Mouse (Mus musculus) liver, embryonic 15.5 days (tissue): ENCODE measurements at regions not wholly inside any gene's neighbourhood (a gene's known extent, or its start where the extent isn't known, plus 50 kb on each side); places are given as distances from the start of the nearest gene placed in this dataset.

ENCODE experiments used
- ATAC-seq: fragments of 200-750 bp; cut with Nextera tagmentation; 2 replicates; pipeline ENCODE4 v1.8.0; 2017; ENCODE audit warnings: moderate number of reproducible peaks, mild to moderate bottlenecking, moderate library complexity; ENCODE audit not compliant: insufficient read depth
- H3K27ac ChIP-seq: fragments of 300-500 bp; sonication (generic); replicated peaks from 2 replicates; pipeline ENCODE4 v1.5.1; 2015; ENCODE audit warnings: mild to moderate bottlenecking, inconsistent platforms
- H3K27me3 ChIP-seq: fragments of 300-500 bp; sonication (generic); 2 replicates; pipeline ENCODE4 v1.6.1; 2015; ENCODE audit warnings: mild to moderate bottlenecking, inconsistent platforms
- H3K36me3 ChIP-seq: fragments of 300-500 bp; sonication (generic); replicated peaks from 2 replicates; pipeline ENCODE4 v1.6.1; 2015; ENCODE audit warnings: moderate library complexity, mild to moderate bottlenecking, inconsistent platforms
- H3K4me1 ChIP-seq: fragments of 300-500 bp; sonication (generic); replicated peaks from 2 replicates; pipeline ENCODE4 v1.6.1; 2015; ENCODE audit warnings: inconsistent platforms
- H3K4me2 ChIP-seq: fragments of 300-500 bp; sonication (generic); 2 replicates; pipeline ENCODE4 v1.6.1; 2015; ENCODE audit warnings: moderate library complexity, mild to moderate bottlenecking, inconsistent platforms
- H3K4me3 ChIP-seq: fragments of 300-500 bp; sonication (generic); replicated peaks from 2 replicates; pipeline ENCODE4 v1.5.1; 2015; ENCODE audit warnings: mild to moderate bottlenecking, inconsistent platforms
- H3K9ac ChIP-seq: fragments of 300-500 bp; sonication (generic); 2 replicates; pipeline ENCODE4 v1.6.1; 2015; ENCODE audit warnings: moderate library complexity, mild to moderate bottlenecking, inconsistent platforms
- H3K9me3 ChIP-seq: fragments of 300-500 bp; sonication (generic); replicated peaks from 2 replicates; pipeline ENCODE4 v1.6.1; 2016; ENCODE audit warnings: inconsistent platforms
- WGBS: fragments of 180-500 bp; shearing (Covaris S2); methylation state at CpG from one replicate; pipeline ENCODE4 v1.1.7; 2015; ENCODE audit warnings: mixed read lengths; ENCODE audit not compliant: insufficient replicate concordance; 5-methylcytosine and 5-hydroxymethylcytosine counted together

DNA sequence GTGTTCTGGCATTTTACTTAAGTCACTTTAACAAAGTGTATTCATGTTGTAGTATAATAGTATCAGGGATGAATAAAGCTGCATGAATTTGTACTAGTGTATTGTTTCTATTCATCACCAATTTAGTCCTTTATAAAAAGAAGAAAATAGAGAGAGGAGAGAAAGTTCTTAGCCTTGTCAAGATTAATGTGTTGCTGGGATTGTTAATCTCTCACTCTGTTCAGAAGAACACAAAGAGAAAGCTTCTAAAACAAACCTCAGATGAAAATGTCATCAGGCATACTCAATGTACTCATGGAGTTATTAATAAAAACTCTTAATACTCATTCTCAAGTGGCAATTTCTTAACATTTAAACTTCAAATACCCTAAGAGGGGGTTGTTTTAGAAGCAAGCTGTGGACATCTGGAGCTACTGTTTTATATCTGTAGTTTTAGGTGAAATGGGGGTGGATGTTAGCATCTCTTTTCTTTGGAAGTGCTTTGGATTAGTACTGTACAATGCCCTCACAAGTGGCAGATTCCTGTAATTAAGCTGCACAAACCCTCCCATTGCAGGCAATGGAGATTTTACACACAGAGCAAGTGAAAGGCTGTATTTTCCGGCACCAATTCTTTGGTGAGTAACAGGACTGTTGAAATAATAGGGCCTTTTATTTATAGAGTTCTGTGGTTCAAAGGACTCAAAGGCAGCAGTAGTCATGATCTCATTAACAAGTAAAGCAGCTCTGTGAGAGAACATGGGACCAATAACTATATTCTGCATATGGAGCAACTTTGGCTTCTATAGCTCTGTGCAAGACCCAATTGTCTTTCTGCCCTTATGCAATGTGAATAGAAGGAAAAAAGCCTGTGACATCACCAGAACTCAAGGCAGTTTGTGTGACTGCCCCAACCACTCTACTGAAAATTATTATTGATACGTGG lies 273.4 kb upstream of the Epha5 start:
- no peak for ATAC-seq
- WGBS, result 61% methylated on average over 2 of the region's 2 CpGs
- H3K36me3 ChIP-seq, result no peaks in the 10 kb centered on the region
- H3K27ac ChIP-seq, result no peak overlapping the region
- no peaks in the 10 kb centered on the region for H3K27me3 ChIP-seq
- H3K4me2 ChIP-seq, result no peak overlapping the region
- H3K9ac ChIP-seq, result no peak overlapping the region
- no peaks in the 10 kb centered on the region for H3K4me1 ChIP-seq
- no peaks in the 10 kb centered on the region for H3K9me3 ChIP-seq
- H3K4me3 ChIP-seq, result no peak overlapping the region

DNA sequence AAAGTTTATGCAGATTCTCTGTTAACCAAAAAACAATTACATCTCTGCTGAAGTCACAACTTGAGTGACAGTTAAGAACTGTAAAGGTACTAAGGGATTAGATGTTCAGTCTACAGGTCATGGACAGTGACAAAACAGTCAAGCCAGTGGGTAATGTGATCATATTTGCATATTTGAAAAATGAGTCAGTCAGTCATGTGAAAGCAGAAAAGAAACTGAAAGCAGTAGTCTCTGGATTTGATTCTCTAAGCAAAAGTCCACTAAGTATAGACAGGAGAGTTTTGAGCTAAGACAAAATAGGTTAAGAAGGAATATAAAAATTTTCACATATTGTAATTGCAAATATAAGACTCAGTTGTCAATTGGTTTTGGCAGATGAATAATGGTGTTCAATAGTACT lies 270.4 kb upstream of the Epha5 start:
- Histone ChIP-seq H3K4me3 (no peak overlapping the region), H3K36me3 (no peaks in the 10 kb centered on the region), H3K4me2 (no peak overlapping the region), H3K9me3 (no peaks in the 10 kb centered on the region), H3K27me3 (no peaks in the 10 kb centered on the region), H3K4me1 (no peaks in the 10 kb centered on the region), H3K27ac (no peak overlapping the region), H3K9ac (no peak overlapping the region)
- ATAC-seq, result no peak

DNA sequence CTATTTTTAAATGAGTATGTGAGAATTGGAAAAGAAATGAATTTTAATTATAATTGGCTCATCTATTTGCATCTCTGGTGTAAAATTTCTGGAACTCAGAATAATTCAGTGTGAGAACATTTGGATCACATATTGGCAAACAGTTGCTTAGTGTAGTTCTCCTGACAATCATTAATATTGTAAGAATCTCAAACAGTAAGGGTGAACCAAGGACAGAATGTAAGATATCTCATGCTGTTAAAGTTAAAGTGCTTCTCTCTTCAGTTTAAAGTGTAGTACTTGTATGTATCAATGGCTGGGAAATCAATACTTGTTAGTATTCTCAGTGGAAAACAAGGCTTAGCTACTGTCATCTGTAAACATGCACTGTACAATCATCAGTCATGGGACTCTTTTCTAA lies 238.0 kb upstream of the Epha5 start:
- ATAC-seq, result no peak

DNA sequence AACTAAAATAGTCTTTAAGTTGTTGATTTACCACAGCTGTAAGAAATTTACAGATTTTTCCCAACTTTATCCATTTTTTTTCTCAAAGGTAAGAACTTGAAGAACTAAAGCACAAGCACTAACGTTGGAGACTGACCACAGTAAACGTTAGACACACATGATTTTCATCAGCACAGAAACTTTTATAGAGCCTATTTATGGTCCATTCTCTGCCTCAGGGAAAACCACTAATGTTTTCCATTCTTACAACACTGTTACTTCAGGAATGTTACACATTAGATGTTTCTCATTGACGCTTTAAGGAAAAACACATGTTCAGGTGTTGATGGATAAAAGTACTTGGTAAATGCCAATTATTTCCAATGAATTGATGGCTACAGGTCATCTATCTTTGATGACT lies 218.3 kb upstream of the Epha5 start:
- no peaks in the 10 kb centered on the region for H3K9me3 ChIP-seq
- no peak overlapping the region for H3K9ac ChIP-seq
- no peak for ATAC-seq
- WGBS, result 66% methylated on average over 3 of the region's 3 CpGs
- no peak overlapping the region for H3K4me2 ChIP-seq
- H3K27me3 ChIP-seq, result no peaks in the 10 kb centered on the region
- H3K4me1 ChIP-seq, result no peaks in the 10 kb centered on the region
- no peak overlapping the region for H3K4me3 ChIP-seq
- H3K36me3 ChIP-seq, result no peaks in the 10 kb centered on the region
- no peak overlapping the region for H3K27ac ChIP-seq

More for the DNA sequence above, 238.0 kb upstream of the Epha5 start:
- no peaks in the 10 kb centered on the region for H3K36me3 ChIP-seq
- H3K9me3 ChIP-seq, result no peaks in the 10 kb centered on the region
- no peaks in the 10 kb centered on the region for H3K27me3 ChIP-seq
- H3K4me1 ChIP-seq, result no peaks in the 10 kb centered on the region
- no peak overlapping the region for H3K4me3 ChIP-seq
- no peak overlapping the region for H3K27ac ChIP-seq
- H3K9ac ChIP-seq, result no peak overlapping the region
- H3K4me2 ChIP-seq, result no peak overlapping the region

DNA sequence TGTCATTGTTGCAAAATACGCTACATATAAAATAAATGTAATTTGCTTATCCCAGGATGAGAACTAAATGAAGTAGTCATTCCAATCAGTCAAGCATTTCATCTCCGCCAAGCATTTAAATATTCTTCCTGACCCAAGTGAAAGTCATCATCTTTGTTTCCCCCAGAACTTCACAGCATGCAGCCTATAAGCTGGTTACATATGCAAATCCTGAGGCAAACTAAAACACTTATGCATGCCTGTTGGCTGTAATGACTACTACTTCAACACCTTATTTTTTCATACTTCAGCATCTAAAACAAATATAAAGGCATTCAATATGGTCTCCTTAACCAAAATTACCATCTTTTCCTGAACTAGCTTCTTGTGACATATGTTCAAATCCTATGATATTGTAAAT lies 215.7 kb upstream of the Epha5 start:
- Histone ChIP-seq H3K4me2 (no peak overlapping the region), H3K9ac (no peak overlapping the region), H3K36me3 (no peaks in the 10 kb centered on the region), H3K27ac (no peak overlapping the region), H3K4me1 (no peaks in the 10 kb centered on the region), H3K9me3 (no peaks in the 10 kb centered on the region), H3K4me3 (no peak overlapping the region), H3K27me3 (no peaks in the 10 kb centered on the region)
- ATAC-seq, result no peak
- 63% methylated on average over 2 of the region's 2 CpGs for WGBS

DNA sequence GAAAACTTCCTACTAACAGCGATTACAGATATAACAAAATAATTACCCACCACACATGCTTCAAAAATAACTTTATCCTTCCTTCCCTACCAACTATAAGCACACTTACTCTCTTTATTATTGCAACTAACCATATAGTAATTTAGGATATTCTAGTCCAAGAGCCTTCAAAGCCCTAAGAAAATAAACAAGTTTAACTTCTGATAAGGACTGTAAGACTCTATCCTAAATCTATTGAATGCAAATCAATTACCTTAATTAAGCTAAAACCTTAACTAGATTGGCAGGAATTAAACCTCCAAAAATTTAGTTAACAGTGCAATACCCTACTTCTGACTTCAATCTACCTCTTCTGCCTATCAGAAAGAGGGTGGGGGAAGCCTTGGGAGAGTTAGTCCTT lies 201.0 kb upstream of the Epha5 start:
- no peak for ATAC-seq
- H3K27ac ChIP-seq, result no peak overlapping the region
- no peaks in the 10 kb centered on the region for H3K9me3 ChIP-seq
- no peak overlapping the region for H3K4me3 ChIP-seq
- WGBS, result 58% methylated on average over 1 of the region's 1 CpGs
- no peaks in the 10 kb centered on the region for H3K27me3 ChIP-seq
- H3K36me3 ChIP-seq, result no peaks in the 10 kb centered on the region
- no peaks in the 10 kb centered on the region for H3K4me1 ChIP-seq
- H3K4me2 ChIP-seq, result no peak overlapping the region
- no peak overlapping the region for H3K9ac ChIP-seq

DNA sequence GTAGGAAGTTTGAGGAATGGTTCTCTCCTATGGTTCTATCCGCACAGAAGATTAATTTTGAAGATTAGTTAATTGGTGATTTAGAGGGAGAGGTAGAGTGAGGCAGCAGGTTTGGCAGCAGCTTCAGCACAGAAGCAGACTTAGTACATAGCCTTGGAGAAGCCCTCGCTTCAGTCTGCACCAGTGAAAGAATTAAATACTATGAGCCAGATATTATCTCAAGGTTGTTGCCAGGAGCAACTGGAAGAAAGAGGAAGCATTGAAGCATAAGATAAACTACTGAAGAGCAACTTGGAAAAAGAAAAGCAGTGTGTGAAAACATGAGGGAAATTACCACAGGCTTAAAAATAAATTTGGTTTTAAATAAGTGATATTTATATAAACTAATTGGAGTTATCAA lies 191.5 kb upstream of the Epha5 start:
- Histone ChIP-seq H3K4me1 (no peaks in the 10 kb centered on the region), H3K9me3 (no peaks in the 10 kb centered on the region), H3K4me3 (no peak overlapping the region), H3K9ac (no peak overlapping the region), H3K27ac (no peak overlapping the region), H3K27me3 (no peaks in the 10 kb centered on the region), H3K4me2 (no peak overlapping the region), H3K36me3 (no peaks in the 10 kb centered on the region)
- WGBS, result 37% methylated on average over 2 of the region's 2 CpGs
- no peak for ATAC-seq

DNA sequence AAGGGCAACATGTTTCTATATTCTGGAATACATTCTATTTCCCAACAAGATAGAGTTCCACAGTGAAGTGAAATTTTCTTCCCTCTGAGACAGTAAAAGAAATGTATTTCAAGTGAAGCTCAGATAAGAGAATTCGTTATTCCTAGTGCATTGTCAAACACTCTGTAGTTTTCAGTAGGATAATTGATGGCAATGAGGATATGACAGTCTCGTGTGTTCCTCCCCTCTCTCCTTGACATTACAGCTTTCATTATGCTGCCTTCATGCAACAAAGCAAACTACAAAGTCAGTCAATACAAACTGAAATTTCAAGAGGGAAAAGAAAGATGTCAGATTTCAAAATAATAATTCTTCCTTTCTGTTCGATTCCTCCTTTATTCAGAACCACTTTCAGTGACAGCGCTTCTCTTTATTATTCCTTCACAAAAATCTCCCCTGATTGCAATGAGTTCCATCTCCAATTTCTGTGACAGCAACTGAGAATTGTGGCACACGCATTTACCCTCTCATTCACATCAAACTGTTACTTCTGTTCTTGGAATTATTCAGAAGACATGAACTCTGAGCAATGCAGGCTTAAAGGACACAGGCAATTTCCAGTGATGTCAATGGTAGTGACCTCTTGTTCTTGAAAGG lies 148.2 kb upstream of the Epha5 start:
- H3K27me3 ChIP-seq, result no peaks in the 10 kb centered on the region
- no peak overlapping the region for H3K27ac ChIP-seq
- H3K9me3 ChIP-seq, result no peaks in the 10 kb centered on the region
- H3K9ac ChIP-seq, result no peak overlapping the region
- ATAC-seq, result no peak
- H3K4me1 ChIP-seq, result no peaks in the 10 kb centered on the region
- no peak overlapping the region for H3K4me3 ChIP-seq
- no peak overlapping the region for H3K4me2 ChIP-seq
- 54% methylated on average over 5 of the region's 5 CpGs for WGBS
- no peaks in the 10 kb centered on the region for H3K36me3 ChIP-seq

DNA sequence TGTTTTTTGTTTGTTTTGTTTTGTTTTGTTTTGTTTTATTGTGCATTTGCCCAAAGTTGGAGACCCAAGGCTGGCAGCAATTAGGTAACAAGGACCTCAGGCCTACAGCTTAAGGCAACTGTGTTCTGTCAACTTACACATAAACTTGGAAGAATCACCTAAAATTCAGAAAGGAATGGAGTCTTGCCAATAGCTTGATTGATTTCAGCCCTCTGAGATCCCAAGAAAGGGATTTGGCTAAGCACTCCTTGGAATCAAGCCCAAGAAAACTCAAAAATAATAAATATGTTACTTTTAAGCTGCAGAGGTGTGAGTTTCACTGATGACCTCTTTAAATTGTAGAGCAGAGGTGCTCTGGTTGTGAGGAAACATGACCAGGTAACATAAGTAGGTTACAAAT lies 102.7 kb upstream of the Epha5 start:
- ATAC-seq, result no peak

DNA sequence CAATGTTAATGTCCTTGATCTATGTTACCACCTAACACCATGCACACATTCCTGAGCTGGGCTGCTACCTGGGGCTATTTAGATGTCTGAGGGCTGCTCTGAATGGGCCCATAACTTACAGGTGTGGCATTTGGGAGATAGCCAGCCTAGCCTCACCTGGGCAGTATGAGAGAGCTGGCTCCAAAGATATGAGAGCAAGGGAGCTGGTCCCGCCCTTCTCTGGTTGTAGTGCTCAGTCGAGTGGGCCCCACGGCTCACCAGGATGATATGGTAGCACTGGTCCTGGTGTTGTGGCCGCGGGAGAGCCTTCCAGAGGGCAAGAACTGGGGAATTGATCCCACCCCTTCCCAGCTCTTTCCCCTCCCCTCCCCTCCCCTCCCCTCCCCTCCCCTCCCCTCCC lies 93.0 kb upstream of the Epha5 start:
- Histone ChIP-seq H3K4me3 (no peak overlapping the region), H3K27ac (no peak overlapping the region), H3K36me3 (no peaks in the 10 kb centered on the region), H3K4me2 (no peak overlapping the region), H3K27me3 (no peaks in the 10 kb centered on the region), H3K4me1 (no peaks in the 10 kb centered on the region), H3K9ac (no peak overlapping the region), H3K9me3 (no peaks in the 10 kb centered on the region)
- no peak for ATAC-seq
- 57% methylated on average over 5 of the region's 5 CpGs for WGBS

More for the DNA sequence above, 102.7 kb upstream of the Epha5 start:
- Histone ChIP-seq H3K4me1 (no peaks in the 10 kb centered on the region), H3K27me3 (no peaks in the 10 kb centered on the region), H3K9ac (no peak overlapping the region), H3K4me3 (no peak overlapping the region), H3K9me3 (no peaks in the 10 kb centered on the region), H3K36me3 (no peaks in the 10 kb centered on the region), H3K27ac (no peak overlapping the region), H3K4me2 (no peak overlapping the region)

DNA sequence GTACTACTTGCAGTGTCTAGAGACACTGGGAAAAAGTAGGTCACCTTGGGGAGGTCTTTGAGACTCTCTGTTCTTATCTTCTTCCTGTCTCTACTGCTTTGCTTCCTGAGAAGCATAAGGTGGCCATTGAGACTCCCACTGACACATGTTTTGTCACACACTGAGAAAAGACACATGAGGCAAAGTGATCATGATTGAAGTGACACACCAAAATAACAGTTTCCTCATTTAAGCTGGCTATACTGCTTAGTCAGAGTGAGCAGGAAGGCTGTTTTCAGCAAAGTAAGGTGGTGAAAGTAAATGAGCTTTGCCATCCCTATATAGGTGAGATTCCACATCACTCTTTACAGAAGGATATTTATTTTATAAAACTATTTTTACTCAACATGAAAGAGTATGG lies 63.8 kb upstream of the Epha5 start:
- Histone ChIP-seq H3K27me3 (no peaks in the 10 kb centered on the region), H3K36me3 (no peaks in the 10 kb centered on the region), H3K9ac (no peak overlapping the region), H3K9me3 (no peaks in the 10 kb centered on the region), H3K4me1 (no peaks in the 10 kb centered on the region), H3K27ac (no peak overlapping the region), H3K4me2 (no peak overlapping the region), H3K4me3 (no peak overlapping the region)
- no peak for ATAC-seq
